Mouse (Mus musculus): ENCODE data around the gene Cyp27b1. TPM values are rescaled to one million over a fixed set of nuclear protein-coding genes. Genes with fewer than 3 reads are reported as not detected.

Gene Cyp27b1
- polyA plus RNA-seq, 1 experiment from 2014 or later = not detected

DNA sequence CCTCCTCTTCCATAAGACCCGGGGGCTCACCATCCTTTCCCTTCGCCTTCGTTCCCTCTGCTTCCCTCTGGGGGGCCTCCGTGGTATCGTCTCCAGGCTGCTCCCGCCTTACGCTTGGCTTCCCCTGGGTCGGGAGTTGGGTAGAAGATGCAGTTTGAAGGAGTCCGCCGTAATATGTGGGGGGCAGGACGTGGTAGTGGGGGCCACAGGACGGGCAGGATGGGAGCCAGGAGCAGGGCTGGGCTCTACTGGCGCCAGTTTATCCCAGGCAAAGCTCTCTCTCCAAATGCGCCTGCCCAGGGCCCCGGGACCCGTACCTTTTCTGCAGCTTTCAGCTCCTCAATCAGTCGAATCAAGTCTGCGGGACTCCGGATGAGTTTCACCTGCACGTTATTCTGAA is 50.5 kb downstream of the Cyp27b1 start:
- H3K9ac ChIP-seq = no peak overlapping the region
- H3K9me3 ChIP-seq (replicated peaks) = no peaks in the 10 kb centered on the region
- H3K27ac ChIP-seq = no peak overlapping the region
- H3K4me2 ChIP-seq = no peak overlapping the region
- ATAC-seq (ENCODE audit: low read depth) (no peak), DNase-seq (no peak)
- H3K27me3 ChIP-seq = no peaks in the 10 kb centered on the region
- 86% methylated on average over 20 of the region's 20 CpGs for WGBS (ENCODE audit: insufficient replicate concordance)
- peaks cover 44% of the 10 kb centered on the region for H3K4me1 ChIP-seq (replicated peaks)
- H3K36me3 ChIP-seq = peaks cover 50% of the 10 kb centered on the region
- H3K4me3 ChIP-seq (replicated peaks) = no peak overlapping the region

DNA sequence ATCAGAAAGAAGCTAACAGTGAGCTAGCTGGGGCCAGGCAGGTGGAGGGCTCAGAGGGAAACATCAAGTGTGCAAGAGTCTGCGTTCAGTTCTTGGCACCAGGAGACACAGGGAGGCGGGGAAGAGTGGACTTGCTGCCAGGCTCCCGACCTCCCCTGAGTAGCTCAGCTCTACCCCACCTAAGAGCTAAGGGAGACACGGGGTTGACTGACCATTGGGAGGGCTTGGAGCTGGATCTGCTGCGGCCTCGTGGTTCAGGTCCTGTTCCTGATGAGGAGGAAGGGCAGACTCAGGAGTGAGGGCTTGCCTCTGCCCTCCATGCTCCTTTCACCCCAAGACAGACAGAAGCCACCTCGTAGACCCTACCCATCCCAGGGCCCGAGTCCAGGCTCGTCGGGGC is 51.1 kb downstream of the Cyp27b1 start:
- H3K36me3 ChIP-seq = peaks cover 50% of the 10 kb centered on the region
- WGBS (ENCODE audit: insufficient replicate concordance) = 78% methylated on average over 10 of the region's 10 CpGs

DNA sequence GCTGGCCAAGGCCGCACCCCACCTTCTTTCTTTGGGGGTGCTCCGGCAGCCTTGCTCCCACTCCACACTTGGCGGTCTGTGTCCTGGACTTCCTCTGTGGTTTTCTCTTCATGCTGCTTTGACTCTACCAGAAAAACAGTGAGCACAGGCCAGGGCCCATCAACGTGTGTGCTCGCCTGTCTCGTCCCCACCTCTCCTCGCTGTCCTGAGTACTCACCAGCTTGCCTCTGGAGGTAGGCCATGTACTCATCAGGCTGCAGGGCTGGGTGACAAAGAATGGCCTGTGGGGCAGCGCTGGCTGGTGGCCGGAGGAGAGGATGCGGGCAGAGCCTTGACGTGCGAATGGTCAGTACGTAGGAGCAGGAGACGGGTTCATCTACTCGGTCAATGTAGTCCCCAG is 51.8 kb downstream of the Cyp27b1 start:
- H3K4me1 ChIP-seq (replicated peaks) = peaks cover 44% of the 10 kb centered on the region
- H3K4me2 ChIP-seq = peak overlapping the region; percentile 0; the same call in 1 of the 2 replicates
- H3K4me3 ChIP-seq (replicated peaks) = no peak overlapping the region
- 0 out of 2 replicates have a peak overlapping the region, but pooled peaks have one; percentile 60 for H3K27ac ChIP-seq
- ATAC-seq (ENCODE audit: low read depth) (peak; percentile 10; the same call in 1 of the 2 replicates), DNase-seq (no peak)
- H3K36me3 ChIP-seq = peaks cover 51% of the 10 kb centered on the region
- no peaks in the 10 kb centered on the region for H3K27me3 ChIP-seq
- 65% methylated on average over 15 of the region's 15 CpGs for WGBS (ENCODE audit: insufficient replicate concordance)
- H3K9me3 ChIP-seq (replicated peaks) = no peaks in the 10 kb centered on the region
- no peak overlapping the region for H3K9ac ChIP-seq

More for the DNA sequence above, 51.1 kb downstream of the Cyp27b1 start:
- H3K4me1 ChIP-seq (replicated peaks) = peaks cover 45% of the 10 kb centered on the region
- H3K27ac ChIP-seq = no peak overlapping the region
- H3K9me3 ChIP-seq (replicated peaks) = no peaks in the 10 kb centered on the region
- no peak overlapping the region for H3K4me2 ChIP-seq
- ATAC-seq (ENCODE audit: low read depth) (no peak), DNase-seq (no peak)
- H3K9ac ChIP-seq = no peak overlapping the region
- no peaks in the 10 kb centered on the region for H3K27me3 ChIP-seq
- H3K4me3 ChIP-seq (replicated peaks) = no peak overlapping the region

GRCm38 (mm10) chr10:127100414-127100813 is 52.4 kb downstream of the Cyp27b1 start:
- DNase-seq = no peak
- Histone ChIP-seq H3K4me1 (replicated peaks) (peaks cover 42% of the 10 kb centered on the region), H3K9ac (no peak overlapping the region; the same call in 1 of the 2 replicates), H3K4me3 (replicated peaks) (no peak overlapping the region), H3K27ac (peak overlapping the region; percentile 60), H3K4me2 (peak overlapping the region; percentile 0; the same call in 1 of the 2 replicates), H3K9me3 (replicated peaks) (no peaks in the 10 kb centered on the region), H3K27me3 (no peaks in the 10 kb centered on the region), H3K36me3 (peaks cover 52% of the 10 kb centered on the region)
- peak; percentile 68 for ATAC-seq (ENCODE audit: low read depth)
- WGBS (ENCODE audit: insufficient replicate concordance) = 23% methylated on average over 8 of the region's 8 CpGs

DNA sequence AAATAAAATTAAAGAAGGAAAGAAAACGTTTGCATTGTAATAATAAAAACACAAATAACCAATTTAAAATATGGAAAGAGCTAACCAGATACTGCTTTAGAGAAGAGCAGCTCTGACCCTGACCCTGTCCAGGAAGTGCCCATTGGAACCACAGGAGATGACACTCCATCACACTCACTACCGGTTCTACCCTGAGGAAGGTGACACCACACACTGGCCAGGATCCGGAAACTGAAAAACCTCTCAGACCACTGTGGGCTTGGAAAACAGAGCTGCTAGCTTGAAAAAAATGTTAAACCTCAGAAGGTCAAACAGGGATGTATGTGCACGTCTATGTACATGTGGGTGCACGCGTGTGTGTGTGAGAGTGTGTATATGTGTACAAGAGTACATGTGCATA is 53.1 kb downstream of the Cyp27b1 start:
- peak overlapping the region; percentile 60; the same call in 1 of the 2 replicates for H3K27ac ChIP-seq
- no peak for DNase-seq
- H3K27me3 ChIP-seq = no peaks in the 10 kb centered on the region
- no peak for ATAC-seq (ENCODE audit: low read depth)
- WGBS (ENCODE audit: insufficient replicate concordance) = 64% methylated on average over 6 of the region's 6 CpGs
- peaks cover 42% of the 10 kb centered on the region for H3K4me1 ChIP-seq (replicated peaks)
- peaks cover 49% of the 10 kb centered on the region for H3K36me3 ChIP-seq
- no peaks in the 10 kb centered on the region for H3K9me3 ChIP-seq (replicated peaks)
- no peak overlapping the region for H3K4me2 ChIP-seq
- H3K4me3 ChIP-seq (replicated peaks) = no peak overlapping the region
- no peak overlapping the region for H3K9ac ChIP-seq

MicroRNAs encoded within 50 kb of the gene (microRNA counts, 519-probe panel; counts per million panel counts)
- microRNA mmu-miR-546 = 114 counts per million

Small RNA genes within 50 kb of the gene (microRNA-seq; reads per million reads assigned to microRNA genes)
- gene Mir546 = not detected

Other genes starting within 250 kb of the Cyp27b1 start
- 9.3 and 10.0 TPM in 2 replicates for gene Atp23, start 146.9 kb upstream of the Cyp27b1 start, polyA plus RNA-seq (2015; fragmentation: Nextera tagmentation; extraction: Ambion mirVana)
- 9.9 and 10.8 TPM in 2 replicates for gene Ctdsp2, start 69.5 kb upstream of the Cyp27b1 start, polyA plus RNA-seq (2015; fragmentation: Nextera tagmentation; extraction: Ambion mirVana)
- 0.08 and 0.12 TPM in 2 replicates for gene Avil, start 47.5 kb upstream of the Cyp27b1 start, polyA plus RNA-seq (2015; fragmentation: Nextera tagmentation; extraction: Ambion mirVana)
- gene Tsfm, start 17.4 kb upstream of the Cyp27b1 start, polyA plus RNA-seq (2015; fragmentation: Nextera tagmentation; extraction: Ambion mirVana) = 65.7 and 75.6 TPM in 2 replicates
- gene Mettl1, start 6.8 kb upstream of the Cyp27b1 start, polyA plus RNA-seq (2015; fragmentation: Nextera tagmentation; extraction: Ambion mirVana) = 28.3 and 29.5 TPM in 2 replicates
- gene Eef1akmt3, start 6.7 kb upstream of the Cyp27b1 start, polyA plus RNA-seq (2015; fragmentation: Nextera tagmentation; extraction: Ambion mirVana) = 0.07 and 0.14 TPM in 2 replicates
- gene March9, start 11.9 kb downstream of the Cyp27b1 start, polyA plus RNA-seq (2015; fragmentation: Nextera tagmentation; extraction: Ambion mirVana) = 0.07 TPM in 1 of 2 replicates, not detected in the other
- 645 and 664 TPM in 2 replicates for gene Cdk4, start 15.3 kb downstream of the Cyp27b1 start, polyA plus RNA-seq (2015; fragmentation: Nextera tagmentation; extraction: Ambion mirVana)
- 69.4 and 77.7 TPM in 2 replicates for gene Tspan31, start 22.0 kb downstream of the Cyp27b1 start, polyA plus RNA-seq (2015; fragmentation: Nextera tagmentation; extraction: Ambion mirVana)
- 0.41 and 0.85 TPM in 2 replicates for gene Agap2, start 27.0 kb downstream of the Cyp27b1 start, polyA plus RNA-seq (2015; fragmentation: Nextera tagmentation; extraction: Ambion mirVana)
- gene Os9, start 72.9 kb downstream of the Cyp27b1 start, polyA plus RNA-seq (2015; fragmentation: Nextera tagmentation; extraction: Ambion mirVana) = 45.6 and 49.0 TPM in 2 replicates
- gene B4galnt1, start 117.0 kb downstream of the Cyp27b1 start, polyA plus RNA-seq (2015; fragmentation: Nextera tagmentation; extraction: Ambion mirVana) = 9.3 and 11.0 TPM in 2 replicates
- gene Slc26a10, start 132.4 kb downstream of the Cyp27b1 start, polyA plus RNA-seq (2015; fragmentation: Nextera tagmentation; extraction: Ambion mirVana) = 1.8 and 2.1 TPM in 2 replicates
- gene Arhgef25, start 141.8 kb downstream of the Cyp27b1 start, polyA plus RNA-seq (2015; fragmentation: Nextera tagmentation; extraction: Ambion mirVana) = 8.1 and 8.2 TPM in 2 replicates
- gene Dtx3, start 147.5 kb downstream of the Cyp27b1 start, polyA plus RNA-seq (2015; fragmentation: Nextera tagmentation; extraction: Ambion mirVana) = 16.8 and 19.3 TPM in 2 replicates
- gene Pip4k2c, start 163.3 kb downstream of the Cyp27b1 start, polyA plus RNA-seq (2015; fragmentation: Nextera tagmentation; extraction: Ambion mirVana) = 39.8 and 45.8 TPM in 2 replicates
- gene Kif5a, start 215.1 kb downstream of the Cyp27b1 start, polyA plus RNA-seq (2015; fragmentation: Nextera tagmentation; extraction: Ambion mirVana) = 0.02 and 0.14 TPM in 2 replicates
- gene Dctn2, start 218.1 kb downstream of the Cyp27b1 start, polyA plus RNA-seq (2015; fragmentation: Nextera tagmentation; extraction: Ambion mirVana) = 80.0 and 80.1 TPM in 2 replicates
- 5.9 and 6.5 TPM in 2 replicates for gene Mbd6, start 240.8 kb downstream of the Cyp27b1 start, polyA plus RNA-seq (2015; fragmentation: Nextera tagmentation; extraction: Ambion mirVana)

Data from liver, embryonic 13.5 days (tissue).